Mouse (Mus musculus) embryonic fibroblast, embryonic 13.5 days (primary cell): ENCODE results near the gene Zfp712.

Experiments
- CTCF ChIP-seq: IDR thresholded peaks from 2 replicates; pipeline ENCODE4 v1.5.1; 2011; ENCODE audit warnings: mild to moderate bottlenecking, control low read depth, low read length, moderate library complexity, borderline replicate concordance; ENCODE audit not compliant: insufficient read depth
- POLR2A ChIP-seq: IDR thresholded peaks from 2 replicates; pipeline ENCODE4 v1.6.1; 2011; ENCODE audit warnings: low read depth, mild to moderate bottlenecking, control low read depth, low read length, moderate library complexity

DNA sequence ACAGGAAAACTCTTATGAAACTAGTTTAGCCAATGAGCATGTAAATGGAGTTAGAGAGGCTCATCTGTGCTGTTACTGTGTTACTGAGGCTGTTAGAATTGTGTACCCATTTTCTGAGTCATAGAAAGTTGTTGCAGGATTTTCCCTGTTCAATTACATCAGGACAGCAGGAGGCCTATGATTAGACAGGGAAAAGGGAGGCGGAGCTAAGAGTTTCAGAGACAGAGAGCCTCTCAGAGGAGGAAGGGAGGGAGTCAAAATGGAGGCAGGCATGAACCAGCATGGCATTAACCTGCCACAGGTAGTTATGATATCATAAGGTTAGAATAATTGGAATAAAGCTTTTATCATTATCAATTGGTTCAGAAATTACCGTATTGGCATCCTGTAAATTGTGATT, 11.8 kb upstream of the Zfp712 start:
- TF ChIP-seq POLR2A (no peak), CTCF (no peak)
